Mouse (Mus musculus): ENCODE measurements around the gene Spata45. TPM values are rescaled to one million over a fixed set of nuclear protein-coding genes. Genes with fewer than 3 reads are reported as not detected.

Gene Spata45
- total RNA-seq, 2 experiments from 2014 or later, result not detected

- no peak for DNase-seq (ENCODE audit: low spot score in 2 of 2)
- intact Hi-C loops (cut with DNase I), result no loop called here
These were observed 790 bp upstream of the Spata45 start for GRCm38 (mm10) chr1:191035649-191036048.

- no peak for DNase-seq (ENCODE audit: low spot score in 2 of 2)
- intact Hi-C loops (cut with DNase I), result no loop called here
These were observed 1.6 kb downstream of the Spata45 start for GRCm38 (mm10) chr1:191037999-191038398.

- intact Hi-C loops (cut with DNase I), result no loop called here
- no peak for DNase-seq (ENCODE audit: low spot score in 2 of 2)
These were observed 4.9 kb downstream of the Spata45 start for GRCm38 (mm10) chr1:191041352-191041751.

- intact Hi-C loops (cut with DNase I), result no loop called here
- no peak for DNase-seq (ENCODE audit: low spot score in 2 of 2)
These were observed 5.7 kb downstream of the Spata45 start for GRCm38 (mm10) chr1:191042106-191042505.

- no peak for DNase-seq (ENCODE audit: low spot score in 2 of 2)
- intact Hi-C loops (cut with DNase I), result no loop called here
These were observed 6.2 kb downstream of the Spata45 start for GRCm38 (mm10) chr1:191042688-191043087.

GRCm38 (mm10) chr1:191045264-191045663, 8.8 kb downstream of the Spata45 start:
- intact Hi-C loops (cut with DNase I), result no loop called here
- no peak for DNase-seq (ENCODE audit: low spot score in 2 of 2)

- intact Hi-C loops (cut with DNase I), result no loop called here
- DNase-seq (ENCODE audit: low spot score in 2 of 2), result no peak
These were observed 9.9 kb downstream of the Spata45 start for GRCm38 (mm10) chr1:191046231-191046824.

GRCm38 (mm10) chr1:191053555-191053954, 17.1 kb downstream of the Spata45 start:
- intact Hi-C loops (cut with DNase I), result no loop called here
- DNase-seq (ENCODE audit: low spot score in 2 of 2), result no peak

GRCm38 (mm10) chr1:191054870-191055532, 18.6 kb downstream of the Spata45 start:
- intact Hi-C loops (cut with DNase I), result no loop called here
- DNase-seq (ENCODE audit: low spot score in 2 of 2), result no peak

GRCm38 (mm10) chr1:191055533-191055873, 19.1 kb downstream of the Spata45 start:
- intact Hi-C loops (cut with DNase I), result no loop called here
- DNase-seq (ENCODE audit: low spot score in 2 of 2), result no peak

- DNase-seq (ENCODE audit: low spot score in 2 of 2), result no peak
- intact Hi-C loops (cut with DNase I), result no loop called here
These were observed 21.0 kb downstream of the Spata45 start for GRCm38 (mm10) chr1:191057461-191057860.

GRCm38 (mm10) chr1:191062241-191062780, 25.9 kb downstream of the Spata45 start:
- intact Hi-C loops (cut with DNase I), result no loop called here
- no peak for DNase-seq (ENCODE audit: low spot score in 2 of 2)

- DNase-seq (ENCODE audit: low spot score in 2 of 2), result peak; percentile 93
- intact Hi-C loops (cut with DNase I), result no loop called here
These were observed 26.5 kb downstream of the Spata45 start, which contains the start of the genes Tatdn3 and Nsl1 for GRCm38 (mm10) chr1:191062781-191063485. Gene Tatdn3 (minus strand): TSS chr1:191062932. Gene Nsl1 (plus strand): TSS chr1:191063012.

- no peak for DNase-seq (ENCODE audit: low spot score in 2 of 2)
- intact Hi-C loops (cut with DNase I), result no loop called here
These were observed 27.3 kb downstream of the Spata45 start for GRCm38 (mm10) chr1:191063700-191064099.

GRCm38 (mm10) chr1:191064535-191064934, 28.1 kb downstream of the Spata45 start:
- DNase-seq (ENCODE audit: low spot score in 2 of 2), result no peak
- intact Hi-C loops (cut with DNase I), result no loop called here

GRCm38 (mm10) chr1:191065188-191065587, 28.7 kb downstream of the Spata45 start:
- intact Hi-C loops (cut with DNase I), result no loop called here
- DNase-seq (ENCODE audit: low spot score in 2 of 2), result no peak

GRCm38 (mm10) chr1:191068377-191068776, 31.9 kb downstream of the Spata45 start:
- intact Hi-C loops (cut with DNase I), result no loop called here

GRCm38 (mm10) chr1:191070259-191070658, 33.8 kb downstream of the Spata45 start:
- no peak for DNase-seq (ENCODE audit: low spot score in 2 of 2)
- intact Hi-C loops (cut with DNase I), result no loop called here

More at GRCm38 (mm10) chr1:191068377-191068776, 31.9 kb downstream of the Spata45 start:
- DNase-seq (ENCODE audit: low spot score in 2 of 2), result no peak

GRCm38 (mm10) chr1:191071613-191072012, 35.2 kb downstream of the Spata45 start:
- intact Hi-C loops (cut with DNase I), result no loop called here
- no peak for DNase-seq (ENCODE audit: low spot score in 2 of 2)

- intact Hi-C loops (cut with DNase I), result no loop called here
These were observed 36.0 kb downstream of the Spata45 start for GRCm38 (mm10) chr1:191072329-191072913.

More at GRCm38 (mm10) chr1:191072329-191072913, 36.0 kb downstream of the Spata45 start:
- DNase-seq (ENCODE audit: low spot score in 2 of 2), result no peak

Data from left cerebral cortex, postnatal 36 days (tissue).